Mouse (Mus musculus) testis, postnatal 14 days (tissue): Measurements from ENCODE around the gene Setd5.

Experiments
- DNase-seq: peaks from one replicate; pipeline ENCODE4 v3.0.0; 2021; ENCODE audit warnings: low spot score

Setd5 gene

DNA sequence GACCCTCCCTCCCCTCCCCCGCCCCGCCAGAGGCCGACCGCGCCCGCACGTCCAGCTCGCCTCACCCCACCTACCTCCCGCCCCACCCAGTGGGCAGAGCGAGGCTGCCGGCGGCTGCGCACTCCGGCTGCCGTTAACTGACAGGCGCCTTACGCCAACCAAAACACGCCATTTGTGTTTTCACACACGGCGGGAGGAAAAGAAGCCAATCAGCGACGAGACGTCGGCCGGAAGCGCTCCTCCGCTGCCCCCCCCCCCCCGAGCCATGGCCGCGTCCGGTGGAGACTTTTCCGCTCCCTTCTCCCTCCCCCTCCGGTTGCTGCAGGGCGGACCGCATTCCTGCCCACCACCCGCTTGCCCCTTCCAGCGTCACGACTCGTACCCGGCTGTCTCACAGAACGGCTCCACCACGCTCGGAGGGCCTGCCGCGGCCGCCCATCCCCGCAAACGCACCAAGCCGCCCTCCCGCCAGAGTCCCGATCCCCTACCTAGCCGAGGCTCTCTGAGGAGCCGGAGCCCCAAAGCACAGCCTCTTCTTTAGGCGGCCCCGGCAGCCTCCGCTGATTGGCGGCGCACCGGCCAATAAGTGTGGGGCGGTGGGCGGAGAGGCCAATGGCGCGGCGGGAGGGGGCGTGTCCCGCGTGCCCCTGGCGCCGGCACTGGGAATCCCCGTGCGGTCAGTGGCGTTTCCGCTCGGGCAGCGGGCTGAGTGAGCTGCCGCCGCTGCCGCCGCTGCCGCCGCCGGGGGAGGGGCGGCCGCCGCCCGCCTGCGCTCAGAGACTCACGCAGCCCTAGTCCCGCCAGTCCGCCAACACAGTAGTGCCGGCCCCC lies at the start of gene Setd5:
TSS of gene Setd5 (plus strand) at position 680 of the 831 bp plus-strand sequence.
- peak; percentile 98 for DNase-seq

- no peak for DNase-seq
Observed at GRCm38 (mm10) chr6:113027446-113027845, 49.7 kb upstream of the Setd5 start.

- DNase-seq = no peak
Observed at GRCm38 (mm10) chr6:113029006-113029405, 48.2 kb upstream of the Setd5 start.

- DNase-seq = no peak
Observed at GRCm38 (mm10) chr6:113030553-113030952, 46.6 kb upstream of the Setd5 start.

DNA sequence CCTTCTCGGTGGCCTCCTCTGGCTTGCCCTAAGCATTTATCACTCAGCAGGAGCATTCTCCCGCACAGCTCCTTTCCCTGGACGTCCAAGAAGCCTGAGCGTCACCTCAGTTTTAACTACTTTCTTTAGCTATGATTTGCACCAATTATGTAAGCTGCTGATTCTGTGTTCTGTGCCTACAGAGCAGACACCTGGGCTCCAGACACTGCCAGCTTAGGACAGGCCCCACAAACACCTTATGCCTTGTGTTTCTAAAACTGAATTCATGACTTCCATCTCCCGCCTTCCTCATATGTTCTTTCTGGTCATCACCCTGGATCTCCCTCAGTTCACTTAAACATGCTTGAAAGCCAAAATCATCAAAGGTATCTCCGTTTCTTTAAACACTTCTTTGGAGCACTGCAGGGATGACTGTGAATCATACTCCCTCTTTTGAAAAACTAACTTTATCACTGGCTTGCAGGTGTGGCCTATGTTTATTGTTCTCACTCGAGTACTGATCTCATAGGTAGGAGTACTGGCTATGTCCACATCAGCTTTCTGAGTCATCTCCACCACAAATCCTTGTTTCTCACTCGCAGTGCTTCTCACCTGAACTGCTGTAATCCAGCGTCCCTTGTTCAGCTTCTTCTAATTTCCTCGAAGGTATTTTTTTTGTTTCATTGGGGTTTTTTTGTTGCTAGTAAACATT lies 46.0 kb upstream of the Setd5 start:
- no peak for DNase-seq

GRCm38 (mm10) chr6:113032121-113032520 lies 45.0 kb upstream of the Setd5 start:
- no peak for DNase-seq

DNA sequence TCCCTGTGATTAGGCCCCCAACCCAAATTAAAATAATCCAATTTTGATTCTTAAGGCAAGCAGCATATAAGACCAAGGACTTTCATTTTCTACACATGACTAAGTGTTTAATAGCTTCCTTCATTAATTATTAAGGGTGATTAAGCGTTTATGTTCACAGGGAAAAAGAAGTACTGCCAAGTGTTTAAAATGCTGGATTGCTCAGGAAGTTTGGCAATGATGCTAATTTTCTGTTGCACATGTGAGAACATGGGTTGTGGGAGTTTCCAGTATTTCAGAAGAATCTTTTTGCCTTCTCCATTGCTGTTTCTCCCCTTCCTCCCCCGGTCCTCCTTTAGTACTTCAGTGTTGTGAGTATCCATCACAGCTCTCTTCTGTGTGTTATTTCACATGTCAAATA lies 44.0 kb upstream of the Setd5 start:
- no peak for DNase-seq

- no peak for DNase-seq
Observed at GRCm38 (mm10) chr6:113034466-113034865, 42.7 kb upstream of the Setd5 start.

DNA sequence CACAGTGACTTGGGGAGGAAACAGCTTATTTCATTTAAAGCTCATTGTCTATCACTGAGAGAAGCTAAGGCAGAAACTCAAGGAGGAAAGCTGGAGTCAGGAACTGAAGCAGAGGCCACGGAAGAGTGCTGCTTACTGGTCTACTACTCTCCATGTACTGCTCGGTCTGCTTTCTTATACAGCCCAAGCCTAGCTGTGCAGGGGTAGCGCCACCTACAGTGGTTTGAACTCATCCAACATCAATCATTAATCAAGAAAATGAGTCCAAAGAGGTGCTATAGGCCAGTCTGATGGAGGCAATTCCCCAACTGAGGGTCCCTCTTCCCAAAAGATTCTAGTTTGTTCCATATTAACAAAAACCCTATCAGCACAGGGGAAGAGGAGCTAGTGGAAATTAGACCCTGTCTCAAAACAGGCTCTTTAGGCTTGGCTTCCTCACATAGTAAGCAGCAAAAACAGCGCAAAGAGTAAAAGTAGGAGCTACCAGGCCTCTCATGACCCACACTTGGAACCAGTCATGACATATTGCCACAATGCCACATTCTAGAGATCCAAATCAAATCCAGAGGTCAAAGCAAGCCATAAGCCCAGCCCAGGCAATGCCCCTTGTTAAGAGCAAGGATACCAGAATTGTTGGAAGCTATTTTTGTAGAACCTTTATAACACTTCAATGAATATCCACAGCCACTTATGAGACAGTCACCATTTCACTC lies 40.5 kb upstream of the Setd5 start:
- no peak for DNase-seq

DNA sequence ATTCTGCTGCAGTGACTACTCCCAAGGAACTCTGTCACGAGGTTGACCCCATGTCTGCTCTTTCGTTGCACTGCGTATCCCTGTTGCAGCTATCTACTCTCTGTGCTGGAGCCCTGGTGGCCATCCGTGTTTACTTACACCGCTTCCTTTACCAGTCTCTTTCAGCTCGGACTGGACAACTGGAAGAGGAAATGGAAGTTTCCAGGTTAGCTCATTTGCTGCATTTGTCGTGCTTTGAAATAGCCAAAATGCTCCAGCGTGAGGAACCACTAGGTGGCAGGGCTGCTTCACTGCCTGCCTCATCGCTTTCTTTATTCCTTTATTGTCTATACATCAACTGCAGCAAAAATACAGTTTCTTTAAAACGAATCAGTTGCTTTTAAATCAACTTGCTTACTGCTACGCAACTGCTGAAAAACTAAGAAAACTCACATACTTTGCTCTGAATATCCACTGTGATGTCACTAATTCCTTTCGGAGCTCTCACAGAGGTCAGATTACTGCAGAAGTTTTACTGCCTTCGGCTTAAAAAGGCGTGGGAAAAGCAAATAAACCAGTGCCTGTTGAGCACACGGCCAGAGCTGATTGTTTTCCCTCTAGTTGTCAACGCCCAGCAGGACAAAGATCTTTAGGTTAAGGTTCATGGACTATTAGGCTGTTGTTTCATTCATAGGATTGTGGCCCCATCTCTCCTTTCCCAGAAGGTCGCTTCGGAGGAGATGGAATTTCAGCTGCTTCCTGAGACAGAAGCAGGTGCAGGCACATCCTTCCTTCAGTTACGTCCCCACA lies 39.0 kb upstream of the Setd5 start:
- DNase-seq = no peak

DNA sequence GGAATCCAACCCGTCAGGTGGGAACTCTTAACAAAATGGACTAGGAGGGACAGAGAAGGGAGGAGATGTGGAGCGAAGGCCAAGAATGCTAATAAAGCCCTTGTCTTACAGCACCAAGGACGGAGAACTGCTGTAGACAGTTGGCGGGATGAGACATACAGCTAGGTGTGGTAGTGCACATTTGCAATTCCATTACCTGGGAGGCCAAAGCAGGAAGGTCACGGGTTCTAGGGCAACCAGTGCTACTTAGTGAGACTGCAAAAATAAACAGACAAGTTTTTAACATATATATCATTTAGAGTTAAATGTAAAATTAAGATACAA lies 38.5 kb upstream of the Setd5 start:
- no peak for DNase-seq

DNA sequence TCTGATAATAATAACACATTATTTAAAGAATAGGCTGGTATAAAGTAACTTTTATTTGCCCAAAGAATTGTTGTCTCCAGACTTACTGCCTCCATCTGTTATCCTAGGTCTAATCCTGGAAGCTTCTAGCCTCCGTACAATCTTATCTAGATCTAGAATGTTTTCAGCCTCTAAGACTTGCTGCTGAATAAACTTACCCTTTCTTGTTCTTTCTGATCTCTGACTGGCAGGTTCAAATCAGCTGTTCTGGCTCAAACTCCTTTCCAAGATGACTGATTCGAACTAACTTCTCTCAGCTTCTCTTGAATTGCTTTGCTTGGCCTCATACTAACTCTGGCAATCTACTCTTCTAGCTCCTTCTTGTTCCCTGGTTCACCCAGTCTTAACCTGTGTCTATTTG lies 36.8 kb upstream of the Setd5 start:
- DNase-seq = no peak

- DNase-seq = no peak
Observed at GRCm38 (mm10) chr6:113041215-113041990, 35.8 kb upstream of the Setd5 start.

DNA sequence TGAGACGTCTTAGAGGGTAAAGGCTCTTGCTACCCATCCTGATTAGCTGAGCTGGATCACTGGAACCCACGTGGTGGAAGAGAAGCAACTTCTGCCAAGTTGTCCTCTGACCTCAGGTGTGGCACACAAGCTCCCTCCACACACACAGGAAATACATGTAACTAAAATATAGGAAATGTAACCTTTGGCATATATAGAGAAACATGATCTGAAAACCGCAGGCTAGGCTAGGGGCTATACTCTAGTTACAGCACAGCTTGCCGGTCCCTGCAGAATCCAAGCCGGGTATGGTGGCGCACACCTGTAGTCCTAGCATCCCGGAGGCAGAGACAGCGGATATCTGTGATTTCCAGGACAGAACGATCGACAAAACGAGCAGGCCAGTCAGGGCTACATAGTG lies 31.6 kb upstream of the Setd5 start:
- DNase-seq = peak; percentile 24

GRCm38 (mm10) chr6:113046041-113046975 lies 30.9 kb upstream of the Setd5 start, which contains the start of gene Thumpd3:
Gene Thumpd3, plus strand, starts transcription at chr6:113046225.
- peak; percentile 96 for DNase-seq

DNA sequence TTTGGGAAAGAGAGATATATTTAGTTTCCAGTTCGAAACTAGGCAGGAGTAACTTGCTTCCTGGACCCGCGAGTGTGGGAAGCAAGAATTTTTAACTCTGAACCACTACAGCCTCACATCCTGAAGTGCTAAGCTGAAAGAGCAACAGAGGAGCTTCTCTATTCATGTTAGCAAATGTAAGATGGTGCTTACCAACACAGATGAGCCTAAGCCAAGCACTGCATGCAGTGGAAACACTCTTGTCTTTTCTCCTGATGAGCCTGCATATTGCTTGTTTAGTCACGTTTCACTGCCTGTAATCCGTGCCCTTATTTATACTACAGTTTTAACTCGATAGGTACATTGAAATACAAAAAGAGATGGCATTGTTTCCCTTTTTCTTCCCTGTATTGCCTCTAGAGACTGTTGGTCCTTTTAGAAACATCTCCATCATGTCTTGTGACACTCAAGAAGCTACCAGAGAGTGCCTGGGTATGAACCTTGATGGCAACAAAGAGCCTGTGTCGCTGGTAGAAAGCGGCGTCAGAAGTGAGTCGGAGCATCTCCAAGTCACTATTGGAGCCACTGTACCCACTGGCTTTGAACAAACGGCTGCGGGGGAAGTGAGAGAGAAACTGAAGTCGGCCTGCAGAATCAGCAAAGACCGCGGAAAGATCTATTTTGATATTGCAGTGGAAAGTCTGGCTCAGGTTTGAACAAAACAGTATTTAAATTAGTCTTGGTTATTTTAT lies 30.0 kb upstream of the Setd5 start:
- no peak for DNase-seq

DNA sequence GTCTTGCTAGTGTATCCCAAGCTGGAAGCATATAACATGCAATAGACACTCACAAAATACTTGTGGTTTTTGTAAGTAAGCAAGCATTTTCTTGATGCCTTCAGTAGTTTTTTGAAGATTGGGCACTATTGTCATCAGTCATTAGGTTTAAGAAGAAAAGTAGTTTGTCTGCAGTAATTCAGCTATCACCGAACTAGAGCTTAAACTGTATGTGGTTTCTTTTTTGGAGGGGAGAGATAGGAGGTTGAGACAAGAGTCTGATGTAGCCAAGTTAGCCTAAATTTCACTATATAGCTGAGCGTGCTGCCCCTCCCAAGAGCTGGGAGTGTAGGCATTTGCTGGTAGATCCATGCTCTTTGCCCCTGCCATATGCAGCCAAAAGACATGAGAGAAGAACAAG lies 28.8 kb upstream of the Setd5 start:
- DNase-seq = no peak

- no peak for DNase-seq
Observed at GRCm38 (mm10) chr6:113049159-113049558, 28.0 kb upstream of the Setd5 start.

GRCm38 (mm10) chr6:113052972-113053371 lies 24.2 kb upstream of the Setd5 start:
- no peak for DNase-seq
